Mouse (Mus musculus): ENCODE results near the gene Olfr519. TPM values are rescaled to one million over a fixed set of nuclear protein-coding genes. Genes with fewer than 3 reads are reported as not detected.

The Olfr519 gene
- polyA plus RNA-seq, 1 experiment from 2014 or later, result not detected

DNA sequence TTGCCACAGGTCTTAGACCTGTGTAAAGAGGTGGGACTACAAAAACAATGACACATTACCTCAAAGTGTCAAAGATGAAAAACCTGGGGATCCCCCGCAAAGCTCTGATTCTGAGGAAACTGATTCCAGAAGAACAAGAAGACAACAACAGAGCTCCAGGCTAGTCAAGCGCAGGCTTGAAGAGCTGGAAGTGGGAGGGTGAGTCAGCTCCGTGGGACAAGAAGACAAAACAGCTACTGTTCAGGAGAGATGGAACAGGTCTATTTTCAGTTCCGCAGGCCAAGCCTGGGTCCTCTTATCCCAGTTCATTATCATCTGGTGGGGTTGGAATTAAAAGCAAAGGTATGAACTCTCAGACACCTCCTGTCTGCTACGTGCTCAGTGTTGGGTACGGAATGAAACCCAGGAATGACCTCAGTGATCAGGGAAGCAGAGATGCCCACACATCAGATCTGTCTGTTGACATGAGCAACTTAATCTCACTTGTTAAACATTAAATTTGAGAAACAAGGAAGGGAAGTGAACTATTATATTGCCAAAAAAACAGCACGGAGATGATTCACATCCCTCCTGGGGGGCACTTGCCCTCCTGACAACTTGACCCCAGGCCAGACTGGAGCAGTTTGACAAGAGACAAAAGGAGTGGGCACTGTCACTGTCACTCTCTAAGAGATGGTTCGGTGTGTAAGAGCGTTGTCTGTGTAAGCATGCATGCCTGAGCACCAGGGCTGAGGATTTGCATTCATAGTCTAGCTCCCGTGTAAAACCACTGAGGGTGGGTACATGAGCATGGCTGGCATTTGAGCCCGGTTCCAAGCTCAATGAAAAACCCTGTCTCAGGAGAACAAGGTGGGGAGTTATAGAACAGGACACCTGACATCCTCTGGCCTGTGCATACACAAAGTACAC lies 34.3 kb upstream of the Olfr519 start:
- 82% methylated on average over 11 of the region's 11 CpGs for WGBS
- no peaks in the 10 kb centered on the region for H3K9me3 ChIP-seq (ENCODE audit: control insufficient read depth, low read length)
- H3K27ac ChIP-seq, result no peak overlapping the region
- no peak overlapping the region for H3K9ac ChIP-seq
- no peak overlapping the region for H3K4me3 ChIP-seq (replicated peaks; ENCODE audit: low read length)
- no peaks in the 10 kb centered on the region for H3K4me1 ChIP-seq (replicated peaks; ENCODE audit: control insufficient read depth, insufficient read depth, low read length)
- no peaks in the 10 kb centered on the region for H3K27me3 ChIP-seq (ENCODE audit: control insufficient read depth, insufficient read depth, low read length)
- no peak for ATAC-seq (ENCODE audit: low FRiP score)
- H3K36me3 ChIP-seq (replicated peaks; ENCODE audit: control insufficient read depth, insufficient read depth), result no peaks in the 10 kb centered on the region
- no peak for DNase-seq (ENCODE audit: low spot score)
- no peak overlapping the region for H3K4me2 ChIP-seq (replicated peaks)

DNA sequence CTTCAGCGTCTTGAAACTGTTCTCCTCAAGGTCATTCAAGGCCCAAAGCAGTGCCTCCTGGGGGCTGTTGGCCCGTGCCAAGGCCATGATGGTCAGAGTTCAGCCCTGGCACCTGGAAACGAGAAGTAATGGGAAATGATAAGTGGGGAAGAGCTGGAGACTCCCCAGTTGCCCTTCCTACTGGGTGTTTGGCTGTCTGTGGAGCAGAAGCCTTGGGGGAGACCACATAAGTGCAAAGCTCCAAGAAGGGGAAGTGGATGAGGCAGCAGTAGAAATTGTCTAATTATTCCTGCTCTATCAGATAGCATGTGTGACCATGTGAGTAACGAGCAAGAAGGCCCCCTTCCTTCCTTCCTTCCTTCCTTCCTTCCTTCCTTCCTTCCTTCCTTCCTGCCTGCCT lies 32.8 kb upstream of the Olfr519 start:
- ATAC-seq (ENCODE audit: low FRiP score) (no peak), DNase-seq (ENCODE audit: low spot score) (no peak)
- H3K4me3 ChIP-seq (replicated peaks; ENCODE audit: low read length), result no peak overlapping the region
- no peak overlapping the region for H3K4me2 ChIP-seq (replicated peaks)
- no peaks in the 10 kb centered on the region for H3K9me3 ChIP-seq (ENCODE audit: control insufficient read depth, low read length)
- WGBS, result 83% methylated on average over 4 of the region's 4 CpGs
- H3K36me3 ChIP-seq (replicated peaks; ENCODE audit: control insufficient read depth, insufficient read depth), result no peaks in the 10 kb centered on the region
- no peaks in the 10 kb centered on the region for H3K27me3 ChIP-seq (ENCODE audit: control insufficient read depth, insufficient read depth, low read length)
- H3K4me1 ChIP-seq (replicated peaks; ENCODE audit: control insufficient read depth, insufficient read depth, low read length), result no peaks in the 10 kb centered on the region
- H3K9ac ChIP-seq, result no peak overlapping the region
- no peak overlapping the region for H3K27ac ChIP-seq

DNA sequence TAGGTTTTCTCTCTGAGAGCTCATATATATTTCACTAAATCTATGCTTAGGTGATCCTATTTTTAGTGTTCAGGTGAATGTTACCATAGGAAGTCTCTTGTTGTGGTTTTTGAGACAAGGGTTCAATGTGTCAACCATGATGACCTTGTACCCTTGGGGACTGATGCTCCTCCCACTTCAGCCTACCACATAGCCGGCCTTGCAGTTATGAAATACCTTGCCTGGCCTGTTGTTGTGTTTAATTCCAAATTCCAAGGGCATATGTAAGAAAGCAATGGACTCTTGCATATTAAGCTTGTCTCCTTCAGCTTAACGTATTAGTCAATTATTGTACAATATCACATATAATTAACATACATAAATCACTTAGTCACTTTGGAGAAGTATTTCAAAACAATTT lies 9.7 kb upstream of the Olfr519 start:
- WGBS, result 85% methylated on average over 2 of the region's 2 CpGs

DNA sequence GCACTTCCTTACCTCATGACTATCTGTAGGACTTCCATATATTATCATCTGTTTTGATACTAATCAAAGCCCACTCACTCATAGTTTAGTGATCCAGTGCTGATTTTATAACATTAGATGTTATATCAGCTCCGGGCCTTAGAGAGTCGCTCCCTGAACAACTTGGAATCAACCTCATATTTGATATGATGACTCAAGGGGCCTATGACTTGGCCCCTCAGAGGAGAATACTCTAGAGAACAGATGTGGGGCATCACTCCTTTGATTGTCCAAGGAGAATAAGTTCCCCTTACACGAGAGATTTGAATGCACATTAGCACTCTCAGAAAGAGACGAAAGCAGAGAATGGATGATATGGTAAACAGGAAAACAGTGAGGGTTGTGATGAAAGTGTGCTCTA lies 9.3 kb downstream of the Olfr519 start, which contains the start of gene Olfr518:
Gene Olfr518 (minus strand): TSS at position 101 of the 400 bp plus-strand sequence.
- H3K4me2 ChIP-seq (replicated peaks), result no peak within 1 kb of the TSS
- ATAC-seq (ENCODE audit: low FRiP score), result no peak
- no peaks in the 10 kb centered on the region for H3K9me3 ChIP-seq (ENCODE audit: control insufficient read depth, low read length)
- no peak within 1 kb of the TSS for H3K27ac ChIP-seq
- H3K36me3 ChIP-seq (replicated peaks; ENCODE audit: control insufficient read depth, insufficient read depth), result no peaks in the 10 kb centered on the region
- H3K4me3 ChIP-seq (replicated peaks; ENCODE audit: low read length), result no peak within 1 kb of the TSS
- no peak for DNase-seq (ENCODE audit: low spot score)
- H3K9ac ChIP-seq, result no peak within 1 kb of the TSS
- H3K4me1 ChIP-seq (replicated peaks; ENCODE audit: control insufficient read depth, insufficient read depth, low read length), result no peaks in the 10 kb centered on the region
- H3K27me3 ChIP-seq (ENCODE audit: control insufficient read depth, insufficient read depth, low read length), result no peaks in the 10 kb centered on the region
- WGBS, result 84% methylated on average over 4 of the region's 4 CpGs

More for the DNA sequence above, 9.7 kb upstream of the Olfr519 start:
- Histone ChIP-seq H3K4me2 (replicated peaks) (no peak overlapping the region), H3K9me3 (ENCODE audit: control insufficient read depth, low read length) (no peaks in the 10 kb centered on the region), H3K27ac (no peak overlapping the region), H3K9ac (no peak overlapping the region), H3K4me1 (replicated peaks; ENCODE audit: control insufficient read depth, insufficient read depth, low read length) (no peaks in the 10 kb centered on the region), H3K27me3 (ENCODE audit: control insufficient read depth, insufficient read depth, low read length) (no peaks in the 10 kb centered on the region), H3K36me3 (replicated peaks; ENCODE audit: control insufficient read depth, insufficient read depth) (no peaks in the 10 kb centered on the region), H3K4me3 (replicated peaks; ENCODE audit: low read length) (no peak overlapping the region)
- DNase-seq (ENCODE audit: low spot score), result no peak
- no peak for ATAC-seq (ENCODE audit: low FRiP score)

DNA sequence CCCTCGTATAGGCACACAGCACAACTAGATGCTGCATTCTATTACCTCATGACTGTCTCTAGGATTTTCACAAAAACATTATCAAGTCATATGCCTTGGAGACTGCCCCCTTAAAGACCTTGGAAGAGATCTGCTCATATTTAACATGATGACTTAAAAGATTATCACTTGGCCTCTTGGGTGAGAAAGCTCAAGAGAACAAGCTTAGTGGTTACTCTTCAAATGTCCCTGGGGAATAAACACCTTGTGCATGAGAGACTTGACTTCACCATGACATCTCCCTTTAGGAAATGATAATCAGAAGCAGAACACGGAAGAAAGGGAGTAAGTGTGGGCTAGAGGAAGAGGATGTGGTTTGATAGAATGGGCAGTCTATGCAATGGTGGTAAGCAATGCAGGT lies 21.9 kb downstream of the Olfr519 start, which contains the start of gene Olfr517:
Gene Olfr517 (minus strand): TSS at position 101 of the 400 bp plus-strand sequence.
- ATAC-seq (ENCODE audit: low FRiP score), result no peak
- no peaks in the 10 kb centered on the region for H3K27me3 ChIP-seq (ENCODE audit: control insufficient read depth, insufficient read depth, low read length)
- 83% methylated on average over 2 of the region's 2 CpGs for WGBS
- DNase-seq (ENCODE audit: low spot score), result no peak
- H3K4me3 ChIP-seq (replicated peaks; ENCODE audit: low read length), result no peak within 1 kb of the TSS
- no peaks in the 10 kb centered on the region for H3K4me1 ChIP-seq (replicated peaks; ENCODE audit: control insufficient read depth, insufficient read depth, low read length)
- H3K36me3 ChIP-seq (replicated peaks; ENCODE audit: control insufficient read depth, insufficient read depth), result no peaks in the 10 kb centered on the region
- no peaks in the 10 kb centered on the region for H3K9me3 ChIP-seq (ENCODE audit: control insufficient read depth, low read length)
- H3K27ac ChIP-seq, result no peak within 1 kb of the TSS
- H3K9ac ChIP-seq, result no peak within 1 kb of the TSS
- no peak within 1 kb of the TSS for H3K4me2 ChIP-seq (replicated peaks)

DNA sequence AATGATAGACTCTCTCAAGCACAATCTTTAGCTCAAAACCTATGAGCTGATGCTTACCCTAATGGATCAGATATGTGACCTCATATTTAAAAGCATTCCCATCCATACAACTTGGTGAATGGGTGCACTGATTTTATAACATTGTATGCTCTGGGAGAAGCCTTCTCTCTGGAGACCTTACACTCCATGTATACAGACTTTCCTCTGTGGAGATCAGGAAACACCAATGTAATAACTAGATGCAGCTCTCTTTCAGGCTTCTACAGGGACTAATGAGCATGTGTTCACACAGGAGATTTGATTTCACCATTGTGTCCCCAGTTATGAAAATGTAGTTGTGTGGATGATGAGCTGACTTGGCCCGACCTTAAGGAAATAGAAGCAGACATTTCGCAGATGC lies 43.8 kb downstream of the Olfr519 start, which contains the start of gene Olfr516:
Gene Olfr516 (minus strand): TSS at position 101 of the 400 bp plus-strand sequence.
- 88% methylated on average over 2 of the region's 2 CpGs for WGBS
- DNase-seq (ENCODE audit: low spot score) (no peak), ATAC-seq (ENCODE audit: low FRiP score) (no peak)

More for the DNA sequence above, 43.8 kb downstream of the Olfr519 start, which contains the start of gene Olfr516:
- no peak within 1 kb of the TSS for H3K4me2 ChIP-seq (replicated peaks)
- H3K9ac ChIP-seq, result no peak within 1 kb of the TSS
- no peaks in the 10 kb centered on the region for H3K27me3 ChIP-seq (ENCODE audit: control insufficient read depth, insufficient read depth, low read length)
- no peak within 1 kb of the TSS for H3K27ac ChIP-seq
- H3K4me3 ChIP-seq (replicated peaks; ENCODE audit: low read length), result no peak within 1 kb of the TSS
- H3K9me3 ChIP-seq (ENCODE audit: control insufficient read depth, low read length), result no peaks in the 10 kb centered on the region
- no peaks in the 10 kb centered on the region for H3K36me3 ChIP-seq (replicated peaks; ENCODE audit: control insufficient read depth, insufficient read depth)
- H3K4me1 ChIP-seq (replicated peaks; ENCODE audit: control insufficient read depth, insufficient read depth, low read length), result no peaks in the 10 kb centered on the region

Other genes with a start within 250 kb of the Olfr519 start
- not detected in 2 replicates for gene Olfr509, start 242.5 kb downstream of the Olfr519 start, polyA plus RNA-seq (2014; fragmentation: Nextera tagmentation; extraction: Ambion mirVana)
- gene Olfr510, start 228.0 kb downstream of the Olfr519 start, polyA plus RNA-seq (2014; fragmentation: Nextera tagmentation; extraction: Ambion mirVana), result not detected in 2 replicates
- gene Olfr512, start 181.1 kb downstream of the Olfr519 start, polyA plus RNA-seq (2014; fragmentation: Nextera tagmentation; extraction: Ambion mirVana), result not detected in 2 replicates
- gene Olfr513, start 143.4 kb downstream of the Olfr519 start, polyA plus RNA-seq (2014; fragmentation: Nextera tagmentation; extraction: Ambion mirVana), result not detected in 2 replicates
- not detected in 2 replicates for gene Olfr514, start 68.4 kb downstream of the Olfr519 start, polyA plus RNA-seq (2014; fragmentation: Nextera tagmentation; extraction: Ambion mirVana)
- not detected in 2 replicates for gene Olfr516, start 43.9 kb downstream of the Olfr519 start, polyA plus RNA-seq (2014; fragmentation: Nextera tagmentation; extraction: Ambion mirVana)
- not detected in 2 replicates for gene Olfr517, start 22.0 kb downstream of the Olfr519 start, polyA plus RNA-seq (2014; fragmentation: Nextera tagmentation; extraction: Ambion mirVana)
- gene Olfr518, start 9.4 kb downstream of the Olfr519 start, polyA plus RNA-seq (2014; fragmentation: Nextera tagmentation; extraction: Ambion mirVana), result not detected in 2 replicates
- gene Nlrp10, start 35.8 kb upstream of the Olfr519 start, polyA plus RNA-seq (2014; fragmentation: Nextera tagmentation; extraction: Ambion mirVana), result not detected in 2 replicates
- gene Eif3f, start 40.0 kb upstream of the Olfr519 start, polyA plus RNA-seq (2014; fragmentation: Nextera tagmentation; extraction: Ambion mirVana), result 83.1 and 90.8 TPM in 2 replicates
- gene Tub, start 55.9 kb upstream of the Olfr519 start, polyA plus RNA-seq (2014; fragmentation: Nextera tagmentation; extraction: Ambion mirVana), result 52.9 and 62.0 TPM in 2 replicates
- 33.3 and 34.4 TPM in 2 replicates for gene Ric3, start 188.9 kb upstream of the Olfr519 start, polyA plus RNA-seq (2014; fragmentation: Nextera tagmentation; extraction: Ambion mirVana)

Measured in hindbrain, embryonic 14.5 days (tissue).